In the genomic region with DNA sequence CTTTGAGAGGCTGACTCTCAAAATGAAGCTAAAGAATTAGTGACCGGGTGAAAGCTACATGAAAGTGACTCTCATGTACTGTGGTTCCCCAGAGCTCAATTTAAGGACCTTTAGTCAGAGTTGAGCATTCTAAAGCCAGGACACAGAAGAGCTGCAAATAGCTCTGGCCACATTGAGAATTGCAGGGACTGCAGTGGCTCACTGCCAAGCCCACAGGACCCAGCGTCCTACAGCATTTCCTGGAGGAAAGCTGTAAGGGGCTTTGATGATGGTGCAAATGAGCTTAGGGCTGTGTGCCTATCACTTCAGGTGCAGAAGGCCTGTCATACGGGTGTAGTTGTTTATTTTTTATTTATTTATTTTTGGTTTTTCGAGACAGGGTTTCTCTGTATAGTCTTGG, we compare ENCODE assay signal across 17 mouse cellular contexts. TPM values are rescaled to one million over a fixed set of nuclear protein-coding genes. Genes with fewer than 3 reads are reported as not detected.
DNase-seq lines count a peak whose midpoint lies in the region; ATAC-seq lines count a peak whose summit lies in the region.
"Had no signal": no experiment of that assay in that cellular context is flagged by ENCODE, and none has a peak within 500 bp of the region (broad histone marks: within the 10 kb centered on the region; RNA-seq: fewer than 3 reads in every experiment).

No protein-coding gene starts in this region.

- peak overlapping the region in 1 of 2 experiments; percentile 59; a peak in 1 of 4 replicates for H3K27ac ChIP-seq in heart, embryonic 14.5 days (replicated peaks in 1 of 2; ENCODE audit: control insufficient read depth in 1 of 2, insufficient read depth in 1 of 2, low read depth in 2 of 2, low read length in 2 of 2)
- H3K27ac ChIP-seq in kidney, embryonic 16.5 days (ENCODE audit: low read length): no peak overlapping the region
- H3K27ac ChIP-seq: embryonic facial prominence, embryonic 12.5 days; hindbrain, embryonic 14.5 days; limb, embryonic 10.5 days; liver, embryonic 12.5 days had no signal

- H3K9me3 ChIP-seq in heart, embryonic 14.5 days (ENCODE audit: control insufficient read depth, low read length): no peaks in the 10 kb centered on the region
- no peaks in the 10 kb centered on the region for H3K9me3 ChIP-seq in kidney, embryonic 16.5 days (ENCODE audit: low read length)
- H3K9me3 ChIP-seq: embryonic facial prominence, embryonic 12.5 days; limb, embryonic 10.5 days; liver, embryonic 12.5 days had no signal

- WGBS in heart, embryonic 14.5 days: 57% methylated on average over 4 of the region's 4 CpGs
- WGBS in kidney, embryonic 16.5 days: 68% methylated on average over 4 of the region's 4 CpGs

- H3K27me3 ChIP-seq in heart, embryonic 14.5 days (ENCODE audit: control insufficient read depth, insufficient read depth, low read length): no peaks in the 10 kb centered on the region
- no peaks in the 10 kb centered on the region for H3K27me3 ChIP-seq in kidney, embryonic 16.5 days (ENCODE audit: insufficient read depth, low read length)
- H3K27me3 ChIP-seq: embryonic facial prominence, embryonic 12.5 days; liver, embryonic 12.5 days had no signal

- ATAC-seq in heart, embryonic 14.5 days (ENCODE audit: insufficient number of reproducible peaks, insufficient read depth, low FRiP score, low read depth): no peak
- ATAC-seq in kidney, embryonic 16.5 days (ENCODE audit: low FRiP score, low TSS enrichment): no peak
- ATAC-seq: CD4-positive, CD25-positive, alpha-beta regulatory T cell, adult 4 months; liver, embryonic 12.5 days had no signal

- H3K4me2 ChIP-seq in heart, embryonic 14.5 days (ENCODE audit: low read length): no peak overlapping the region
- no peak overlapping the region for H3K4me2 ChIP-seq in kidney, embryonic 16.5 days (replicated peaks; ENCODE audit: low read depth, low read length)
- H3K4me2 ChIP-seq: embryonic facial prominence, embryonic 12.5 days; hindbrain, embryonic 14.5 days; liver, embryonic 12.5 days had no signal

- DNase-seq in heart, adult 9 months (ENCODE audit: low spot score in 2 of 2): no peak
- DNase-seq in kidney, postnatal 14 days: peak; percentile 53
- peak; percentile 16 for DNase-seq in adipocyte (ENCODE audit: low spot score)
- peak; percentile 55 to 69 for DNase-seq in heart, postnatal 10 days
- no peak for DNase-seq in embryo, embryonic 11 days
- DNase-seq: adrenal gland, postnatal 14 days; gastrocnemius, postnatal 25 days; layer of hippocampus, postnatal 36 days; retina, postnatal 1 day; thymus, adult 2 months had no signal

- H3K36me3 ChIP-seq in heart, embryonic 14.5 days (ENCODE audit: control insufficient read depth, insufficient read depth, low read length): peaks cover 38% of the 10 kb centered on the region
- peaks cover 25% of the 10 kb centered on the region for H3K36me3 ChIP-seq in kidney, embryonic 16.5 days (ENCODE audit: insufficient read depth, low read length)

- intact Hi-C loops in heart, postnatal 10 days (cut with DNase I): no loop called here

- peak overlapping the region; percentile 11; the same call in 1 of the 2 replicates for H3K9ac ChIP-seq in heart, embryonic 14.5 days (ENCODE audit: low read length)
- H3K9ac ChIP-seq in kidney, embryonic 16.5 days (replicated peaks; ENCODE audit: low read length): no peak overlapping the region
- H3K9ac ChIP-seq: embryonic facial prominence, embryonic 12.5 days; hindbrain, embryonic 14.5 days; liver, embryonic 12.5 days had no signal

- no peak overlapping the region for H3K4me3 ChIP-seq in heart, embryonic 14.5 days (ENCODE audit: control insufficient read depth in 1 of 2, insufficient read depth in 1 of 2, low read depth in 1 of 2, low read length in 2 of 2)
- H3K4me3 ChIP-seq in kidney, embryonic 16.5 days (ENCODE audit: low read length): no peak overlapping the region
- H3K4me3 ChIP-seq: embryonic facial prominence, embryonic 12.5 days; limb, embryonic 10.5 days; liver, embryonic 12.5 days had no signal

- peaks cover 24 to 48% of the 10 kb centered on the region in 2 experiments for H3K4me1 ChIP-seq in heart, embryonic 14.5 days (ENCODE audit: control insufficient read depth in 2 of 2, insufficient read depth in 2 of 2, low read length in 2 of 2)
- peaks cover 33% of the 10 kb centered on the region for H3K4me1 ChIP-seq in kidney, embryonic 16.5 days (ENCODE audit: insufficient read depth, low read length)

RNA-seq across cellular contexts. Expression of gene Bag5, which starts 4.9 kb away (rescaled TPM):
- polyA plus RNA-seq in heart, embryonic 14.5 days (2014; fragmentation: Nextera tagmentation; extraction: Ambion mirVana): 42.1 and 42.6 TPM in 2 replicates
- polyA plus RNA-seq in kidney, embryonic 16.5 days (2015; fragmentation: Nextera tagmentation; extraction: Ambion mirVana): 52.0 and 59.5 TPM in 2 replicates
- total RNA-seq in heart, postnatal 10 days (2021): 10 to 100 TPM; 29.1 to 32.7 TPM

RNA-seq across cellular contexts. Expression of gene Apopt1, which starts 4.9 kb away (rescaled TPM):
- 49.7 and 51.0 TPM in 2 replicates for polyA plus RNA-seq in heart, embryonic 14.5 days (2014; fragmentation: Nextera tagmentation; extraction: Ambion mirVana)
- 54.8 TPM in 2 replicates for polyA plus RNA-seq in kidney, embryonic 16.5 days (2015; fragmentation: Nextera tagmentation; extraction: Ambion mirVana)
- total RNA-seq in heart, postnatal 10 days (2021): 10 to 100 TPM; 39.6 to 41.5 TPM

RNA-seq across cellular contexts. Expression of gene Trmt61a, which starts 30.3 kb away (rescaled TPM):
- 3.1 and 5.5 TPM in 2 replicates for polyA plus RNA-seq in heart, embryonic 14.5 days (2014; fragmentation: Nextera tagmentation; extraction: Ambion mirVana)
- polyA plus RNA-seq in kidney, embryonic 16.5 days (2015; fragmentation: Nextera tagmentation; extraction: Ambion mirVana): 11.6 and 12.2 TPM in 2 replicates
- 1 to 10 TPM; 6.4 to 8.3 TPM for total RNA-seq in heart, postnatal 10 days (2021)

RNA-seq across cellular contexts. Expression of gene Ckb, which starts 36.0 kb away (rescaled TPM):
- polyA plus RNA-seq in heart, embryonic 14.5 days (2014; fragmentation: Nextera tagmentation; extraction: Ambion mirVana): 262 and 266 TPM in 2 replicates
- polyA plus RNA-seq in kidney, embryonic 16.5 days (2015; fragmentation: Nextera tagmentation; extraction: Ambion mirVana): 134 and 188 TPM in 2 replicates
- 100 to 1,000 TPM; 127 to 140 TPM for total RNA-seq in heart, postnatal 10 days (2021)

RNA-seq across cellular contexts. Expression of gene Klc1, which starts 50.5 kb away (rescaled TPM):
- polyA plus RNA-seq in heart, embryonic 14.5 days (2014; fragmentation: Nextera tagmentation; extraction: Ambion mirVana): 98.9 and 118 TPM in 2 replicates
- 98.5 and 101 TPM in 2 replicates for polyA plus RNA-seq in kidney, embryonic 16.5 days (2015; fragmentation: Nextera tagmentation; extraction: Ambion mirVana)
- total RNA-seq in heart, postnatal 10 days (2021): 100 to 1,000 TPM; 151 to 166 TPM

Comparison
In these comparisons a context has a peak if more than half of its experiments do, and no peak if none do; other contexts are left out.
1. DNase-seq: peak in kidney, postnatal 14 days (single experiment), adipocyte (single experiment) and heart, postnatal 10 days (2 of 2); none in heart, adult 9 months (0 of 2) and embryo, embryonic 11 days (single experiment).